8 mouse cellular contexts compared by ENCODE assay signal in genomic region chr5:28118531-28118925, GRCm38 (mm10). TPM values are rescaled to one million over a fixed set of nuclear protein-coding genes. Genes with fewer than 3 reads are reported as not detected.
DNase-seq lines count a peak whose midpoint lies in the region; ATAC-seq and TF ChIP-seq lines count a peak whose summit lies in the region.

No protein-coding gene starts in this region.

- no peak for TF ChIP-seq CTCF in bone marrow macrophage, adult 2 months (IDR thresholded peaks at IDR 0.05; ENCODE audit: low read depth, low read length)

- H3K27me3 ChIP-seq in heart, embryonic 10.5 days (ENCODE audit: insufficient read depth, poor library complexity, severe bottlenecking): peaks cover 85% of the 10 kb centered on the region
- peaks cover 55% of the 10 kb centered on the region for H3K27me3 ChIP-seq in hindbrain, embryonic 11.5 days (ENCODE audit: control insufficient read depth, insufficient read depth, low read length)
- H3K27me3 ChIP-seq in midbrain, embryonic 10.5 days (ENCODE audit: low read depth, poor library complexity, severe bottlenecking): peaks cover 87% of the 10 kb centered on the region

- intact Hi-C loops in heart, postnatal 36 days (cut with DNase I): no loop called here
- intact Hi-C loops in left cerebral cortex, postnatal 4 days (cut with DNase I): no loop called here

- no peak overlapping the region for H3K27ac ChIP-seq in heart, embryonic 10.5 days
- no peak overlapping the region for H3K27ac ChIP-seq in bone marrow macrophage, adult 2 months (ENCODE audit: insufficient read depth, low read depth, low read length)
- no peak overlapping the region for H3K27ac ChIP-seq in hindbrain, embryonic 11.5 days (ENCODE audit: low read depth, low read length)
- peak overlapping the region; percentile 84 for H3K27ac ChIP-seq in midbrain, embryonic 10.5 days (replicated peaks)

- DNase-seq in heart, embryonic 10.5 days (ENCODE audit: low spot score): no peak
- no peak for DNase-seq in heart, postnatal 36 days
- no peak for DNase-seq in hindbrain, embryonic 11.5 days (ENCODE audit: low spot score)
- no peak for DNase-seq in midbrain, embryonic 10.5 days (ENCODE audit: low spot score)
- DNase-seq in left cerebral cortex, postnatal 4 days: no peak
- no peak for DNase-seq in Muller cell, postnatal 12 days (ENCODE audit: inconsistent ontology term)
- DNase-seq in ovary, postnatal 10 days (ENCODE audit: low spot score): no peak

- peak overlapping the region; percentile 32 for H3K4me2 ChIP-seq in hindbrain, embryonic 11.5 days (replicated peaks; ENCODE audit: low read depth, low read length)

- H3K9me3 ChIP-seq in heart, embryonic 10.5 days: no peaks in the 10 kb centered on the region
- H3K9me3 ChIP-seq in hindbrain, embryonic 11.5 days (ENCODE audit: control insufficient read depth, low read length): no peaks in the 10 kb centered on the region
- H3K9me3 ChIP-seq in midbrain, embryonic 10.5 days (replicated peaks): no peaks in the 10 kb centered on the region

- peaks cover 9% of the 10 kb centered on the region; the same call in 1 of the 2 replicates for H3K4me1 ChIP-seq in heart, embryonic 10.5 days
- H3K4me1 ChIP-seq in bone marrow macrophage, adult 2 months (ENCODE audit: control insufficient read depth, insufficient read depth, low read length): no peaks in the 10 kb centered on the region
- 0 out of 2 replicates have a peak, but pooled peaks cover 2% of the 10 kb centered on the region for H3K4me1 ChIP-seq in hindbrain, embryonic 11.5 days (replicated peaks; ENCODE audit: control insufficient read depth, insufficient read depth, low read length)
- peaks cover 50% of the 10 kb centered on the region for H3K4me1 ChIP-seq in midbrain, embryonic 10.5 days

- TF ChIP-seq POLR2A in bone marrow macrophage, adult 2 months (IDR thresholded peaks at IDR 0.05; ENCODE audit: borderline replicate concordance, low read depth, low read length): no peak

- H3K4me3 ChIP-seq in heart, embryonic 10.5 days: peak overlapping the region; percentile 57
- H3K4me3 ChIP-seq in bone marrow macrophage, adult 2 months (ENCODE audit: insufficient read depth, low read length): peak overlapping the region; percentile 44
- H3K4me3 ChIP-seq in hindbrain, embryonic 11.5 days (ENCODE audit: low read depth, low read length): peak overlapping the region; percentile 20
- peak overlapping the region; percentile 58 for H3K4me3 ChIP-seq in midbrain, embryonic 10.5 days

- H3K9ac ChIP-seq in hindbrain, embryonic 11.5 days (ENCODE audit: low read depth, low read length): no peak overlapping the region

- WGBS in heart, embryonic 10.5 days: 2% methylated on average over 19 of the region's 19 CpGs
- WGBS in hindbrain, embryonic 11.5 days: 0% methylated on average over 19 of the region's 19 CpGs
- under 1% methylated on average over 19 of the region's 19 CpGs for WGBS in midbrain, embryonic 10.5 days

- ATAC-seq in hindbrain, embryonic 11.5 days (ENCODE audit: low FRiP score): peak; percentile 8; the same call in 1 of the 2 replicates

- no peaks in the 10 kb centered on the region for H3K36me3 ChIP-seq in heart, embryonic 10.5 days
- no peaks in the 10 kb centered on the region for H3K36me3 ChIP-seq in hindbrain, embryonic 11.5 days (ENCODE audit: control insufficient read depth, insufficient read depth, low read length)
- no peaks in the 10 kb centered on the region for H3K36me3 ChIP-seq in midbrain, embryonic 10.5 days

RNA-seq across cellular contexts. Expression of gene En2, which starts 47.0 kb away (rescaled TPM):
- polyA plus RNA-seq in heart, embryonic 10.5 days (2016; fragmentation: Nextera tagmentation; extraction: Ambion mirVana): not detected in 2 replicates
- not detected for total RNA-seq in heart, postnatal 36 days (2021)
- polyA plus RNA-seq in bone marrow macrophage, adult 2 months (2012; ENCODE audit: insufficient read depth, insufficient read length, missing spikeins): not detected in 2 replicates
- 1.1 and 1.2 TPM in 2 replicates for polyA plus RNA-seq in hindbrain, embryonic 11.5 days (2014; fragmentation: Nextera tagmentation; extraction: Ambion mirVana)
- polyA plus RNA-seq in midbrain, embryonic 10.5 days (2016; fragmentation: Nextera tagmentation; extraction: Ambion mirVana): 0.84 and 1.1 TPM in 2 replicates
- not detected for total RNA-seq in left cerebral cortex, postnatal 4 days (2021)

RNA-seq across cellular contexts. Expression of gene Insig1, which starts 47.4 kb away (rescaled TPM):
- 38.7 and 39.6 TPM in 2 replicates for polyA plus RNA-seq in heart, embryonic 10.5 days (2016; fragmentation: Nextera tagmentation; extraction: Ambion mirVana)
- total RNA-seq in heart, postnatal 36 days (2021): 10 to 100 TPM; 18.8 to 21.2 TPM
- 37.4 and 40.7 TPM in 2 replicates for polyA plus RNA-seq in bone marrow macrophage, adult 2 months (2012; ENCODE audit: insufficient read depth, insufficient read length, missing spikeins)
- polyA plus RNA-seq in hindbrain, embryonic 11.5 days (2014; fragmentation: Nextera tagmentation; extraction: Ambion mirVana): 118 and 128 TPM in 2 replicates
- 107 and 125 TPM in 2 replicates for polyA plus RNA-seq in midbrain, embryonic 10.5 days (2016; fragmentation: Nextera tagmentation; extraction: Ambion mirVana)
- 100 to 1,000 TPM in 1 of 2 experiments, 10 to 100 TPM in 1; 97.3 to 107 TPM for total RNA-seq in left cerebral cortex, postnatal 4 days (2021)
